Mouse (Mus musculus): ENCODE measurements around the gene Plekhm3. TPM values are rescaled to one million over a fixed set of nuclear protein-coding genes. Genes with fewer than 3 reads are reported as not detected.

Gene Plekhm3
- total and polyA plus RNA-seq, 3 experiments: 3.0 to 25.8 (median 8.0) TPM

DNA sequence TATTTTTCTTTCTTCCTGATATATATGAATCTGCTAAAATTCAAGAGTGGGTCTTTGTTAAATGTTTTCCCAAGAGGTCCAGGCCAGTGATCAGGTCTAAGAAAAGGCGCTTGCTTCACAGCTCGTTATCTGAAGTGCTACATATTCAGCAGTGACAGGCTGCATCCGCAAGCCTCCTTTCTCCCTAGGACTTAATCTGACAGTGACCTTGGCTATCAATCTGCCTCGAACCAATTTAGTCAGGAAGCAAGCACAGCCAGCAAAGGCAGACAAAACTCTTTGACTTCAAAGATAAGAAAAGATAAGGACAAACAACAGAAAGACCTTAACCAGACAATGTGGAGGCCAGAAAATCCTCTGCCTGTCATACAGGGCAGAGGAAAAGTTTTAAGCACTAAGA lies 10.5 kb downstream of the Plekhm3 start:
- TF ChIP-seq POLR2AphosphoS5 (IDR thresholded peaks at IDR 0.05; ENCODE audit: insufficient replicate concordance, low read depth, low read length) (no peak), GATA2 (IDR thresholded peaks at IDR 0.05; ENCODE audit: borderline replicate concordance, low read depth, low read length) (no peak), GATA1 (IDR thresholded peaks at IDR 0.05; ENCODE audit: borderline replicate concordance, low read length) (no peak), CTCF (IDR thresholded peaks at IDR 0.05; ENCODE audit: low read depth, low read length) (no peak)
- Histone ChIP-seq H3K4me3 (ENCODE audit: low read depth, low read length) (no peak overlapping the region), H3K4me1 (ENCODE audit: insufficient read depth, low read depth, low read length) (peaks cover 12% of the 10 kb centered on the region), H3K9me3 (replicated peaks) (no peaks in the 10 kb centered on the region), H3K36me3 (replicated peaks) (no peaks in the 10 kb centered on the region), H3K27me3 (ENCODE audit: insufficient read depth, low read length) (no peaks in the 10 kb centered on the region)
- DNase-seq (ENCODE audit: low spot score) (no peak), ATAC-seq (ENCODE audit: extremely low read depth, insufficient number of reproducible peaks, low FRiP score, poor library complexity, severe bottlenecking) (no peak)

DNA sequence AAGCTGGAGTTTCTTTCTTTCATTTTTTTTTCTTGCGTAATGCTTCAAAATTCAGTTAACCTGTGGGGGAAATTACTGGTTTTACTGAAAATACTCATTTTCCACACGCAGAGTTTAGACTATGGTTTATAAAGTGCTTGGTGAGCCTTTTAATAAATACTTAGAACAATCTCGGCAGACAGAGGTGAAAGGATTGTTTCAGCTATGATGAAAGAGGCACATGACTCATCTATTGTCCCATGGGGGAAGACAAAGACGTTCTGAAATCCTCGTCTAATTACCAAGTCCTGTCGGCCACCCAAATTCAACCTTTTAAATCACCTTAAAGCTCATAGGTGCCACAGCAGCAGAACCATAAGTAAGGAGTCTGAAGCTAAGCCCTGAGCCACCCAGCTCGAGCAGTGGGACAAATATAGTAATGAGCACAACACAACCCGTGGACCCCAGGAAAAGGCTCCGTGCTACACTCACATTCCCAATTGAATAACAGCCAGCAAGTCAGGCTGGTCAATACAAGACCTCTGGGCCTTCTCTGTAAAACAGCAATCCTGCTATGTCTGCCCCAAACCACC lies 11.3 kb downstream of the Plekhm3 start:
- no peak overlapping the region for H3K4me3 ChIP-seq (ENCODE audit: low read depth, low read length)
- H3K27me3 ChIP-seq (ENCODE audit: insufficient read depth, low read length): no peaks in the 10 kb centered on the region
- no peaks in the 10 kb centered on the region for H3K36me3 ChIP-seq (replicated peaks)
- peaks cover 12% of the 10 kb centered on the region for H3K4me1 ChIP-seq (ENCODE audit: insufficient read depth, low read depth, low read length)
- no peaks in the 10 kb centered on the region for H3K9me3 ChIP-seq (replicated peaks)
- TF ChIP-seq GATA1 (IDR thresholded peaks at IDR 0.05; ENCODE audit: borderline replicate concordance, low read length): no peak
- TF ChIP-seq POLR2AphosphoS5 (IDR thresholded peaks at IDR 0.05; ENCODE audit: insufficient replicate concordance, low read depth, low read length): no peak
- TF ChIP-seq GATA2 (IDR thresholded peaks at IDR 0.05; ENCODE audit: borderline replicate concordance, low read depth, low read length): no peak
- TF ChIP-seq CTCF (IDR thresholded peaks at IDR 0.05; ENCODE audit: low read depth, low read length): no peak
- DNase-seq (ENCODE audit: low spot score) (no peak), ATAC-seq (ENCODE audit: extremely low read depth, insufficient number of reproducible peaks, low FRiP score, poor library complexity, severe bottlenecking) (no peak)

DNA sequence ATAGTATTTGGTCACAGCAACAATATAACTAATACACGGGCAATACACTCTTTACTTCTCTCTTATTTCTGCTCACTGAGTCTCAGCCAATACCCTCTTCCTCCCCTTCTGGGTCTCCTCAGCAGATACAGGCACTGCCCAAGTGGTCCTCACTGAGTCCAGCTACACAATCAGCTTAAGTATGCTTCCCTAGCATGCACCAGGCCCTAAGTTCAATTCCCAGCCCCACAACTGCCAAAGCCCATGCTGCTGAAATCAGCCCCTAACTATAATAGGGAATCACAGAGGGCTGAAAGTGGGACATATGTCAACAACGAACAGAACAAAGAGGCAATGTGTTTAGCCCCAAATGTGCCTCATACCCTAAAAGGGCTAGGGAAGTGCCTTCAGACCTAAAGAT lies 11.9 kb downstream of the Plekhm3 start:
- DNase-seq (ENCODE audit: low spot score): no peak
- no peak overlapping the region for H3K4me3 ChIP-seq (ENCODE audit: low read depth, low read length)
- no peaks in the 10 kb centered on the region for H3K27me3 ChIP-seq (ENCODE audit: insufficient read depth, low read length)
- no peak for ATAC-seq (ENCODE audit: extremely low read depth, insufficient number of reproducible peaks, low FRiP score, poor library complexity, severe bottlenecking)
- no peaks in the 10 kb centered on the region for H3K36me3 ChIP-seq (replicated peaks)
- peaks cover 10% of the 10 kb centered on the region for H3K4me1 ChIP-seq (ENCODE audit: insufficient read depth, low read depth, low read length)
- no peaks in the 10 kb centered on the region for H3K9me3 ChIP-seq (replicated peaks)
- TF ChIP-seq GATA1 (IDR thresholded peaks at IDR 0.05; ENCODE audit: borderline replicate concordance, low read length) (no peak), GATA2 (IDR thresholded peaks at IDR 0.05; ENCODE audit: borderline replicate concordance, low read depth, low read length) (no peak), TAL1 (conservative IDR thresholded peaks at IDR 0.05; ENCODE audit: low read depth, low read length) (no peak), POLR2AphosphoS5 (IDR thresholded peaks at IDR 0.05; ENCODE audit: insufficient replicate concordance, low read depth, low read length) (no peak), CTCF (IDR thresholded peaks at IDR 0.05; ENCODE audit: low read depth, low read length) (no peak)

DNA sequence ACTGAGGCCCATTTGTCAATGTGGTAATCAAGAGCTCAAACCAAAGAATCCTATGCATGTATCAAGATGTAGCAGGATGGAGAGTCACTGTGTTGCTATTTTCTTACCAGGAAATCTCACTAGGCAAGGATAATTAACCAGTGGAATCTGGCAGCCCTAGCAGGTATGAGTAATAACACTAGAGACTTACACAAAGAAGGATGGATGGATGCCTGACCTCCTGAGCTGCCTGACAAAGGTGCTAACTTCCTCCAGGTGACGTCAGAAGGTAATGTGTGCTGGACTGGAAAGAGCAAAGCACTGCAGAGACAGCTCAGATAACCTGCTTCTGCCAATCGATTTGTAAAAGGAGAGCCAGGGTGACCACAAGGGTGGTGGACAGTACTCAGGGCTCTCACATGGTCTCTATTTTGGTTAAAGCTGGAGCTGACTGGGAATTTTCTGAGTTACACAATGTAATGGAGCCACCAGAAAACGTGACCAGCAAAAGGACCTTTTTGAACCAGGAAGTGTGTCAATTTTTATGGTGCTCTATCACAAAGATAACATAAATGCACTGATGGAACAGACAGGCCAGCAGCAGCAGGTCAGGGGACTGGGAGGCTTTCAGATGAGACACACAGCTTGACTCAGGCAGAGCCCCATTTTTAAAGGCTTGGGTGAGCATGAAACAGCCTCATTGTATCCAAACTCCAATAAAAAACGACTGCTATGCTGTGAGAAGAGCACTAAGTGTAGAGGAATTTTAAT lies 14.4 kb downstream of the Plekhm3 start:
- no peaks in the 10 kb centered on the region for H3K27me3 ChIP-seq (ENCODE audit: insufficient read depth, low read length)
- peaks cover 9% of the 10 kb centered on the region for H3K36me3 ChIP-seq (replicated peaks)
- DNase-seq (ENCODE audit: low spot score) (no peak), ATAC-seq (ENCODE audit: extremely low read depth, insufficient number of reproducible peaks, low FRiP score, poor library complexity, severe bottlenecking) (no peak)
- no peak overlapping the region for H3K4me3 ChIP-seq (ENCODE audit: low read depth, low read length)
- H3K9me3 ChIP-seq (replicated peaks): no peaks in the 10 kb centered on the region
- no peak for TF ChIP-seq GATA2 (IDR thresholded peaks at IDR 0.05; ENCODE audit: borderline replicate concordance, low read depth, low read length)
- no peak for TF ChIP-seq TAL1 (conservative IDR thresholded peaks at IDR 0.05; ENCODE audit: low read depth, low read length)
- no peak for TF ChIP-seq GATA1 (IDR thresholded peaks at IDR 0.05; ENCODE audit: borderline replicate concordance, low read length)
- H3K4me1 ChIP-seq (ENCODE audit: insufficient read depth, low read depth, low read length): peaks cover 10% of the 10 kb centered on the region

DNA sequence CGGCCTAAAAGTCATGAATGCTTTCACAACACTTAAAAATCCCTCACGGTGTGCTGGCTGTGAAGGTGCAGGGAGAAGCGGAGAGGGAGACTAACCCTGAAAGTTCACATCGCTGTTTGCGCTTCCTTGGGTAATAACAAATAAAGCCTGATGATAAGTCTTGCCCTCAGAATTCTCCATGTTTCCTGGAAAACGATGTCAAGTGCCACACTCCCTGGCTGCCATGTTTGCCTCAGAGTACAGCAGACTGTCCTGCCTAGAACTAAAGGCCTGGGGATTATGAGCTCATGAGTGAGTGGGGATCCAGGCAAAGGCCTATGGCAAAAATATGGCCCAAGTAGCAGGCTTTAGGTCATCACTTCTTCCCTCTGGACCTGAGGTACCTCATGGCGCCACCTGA lies 17.7 kb downstream of the Plekhm3 start:
- no peak for ATAC-seq (ENCODE audit: extremely low read depth, insufficient number of reproducible peaks, low FRiP score, poor library complexity, severe bottlenecking)
- H3K27me3 ChIP-seq (ENCODE audit: insufficient read depth, low read length): no peaks in the 10 kb centered on the region
- H3K4me1 ChIP-seq (ENCODE audit: insufficient read depth, low read depth, low read length): no peaks in the 10 kb centered on the region
- DNase-seq (ENCODE audit: low spot score): no peak
- no peak for TF ChIP-seq GATA1 (IDR thresholded peaks at IDR 0.05; ENCODE audit: borderline replicate concordance, low read length)
- TF ChIP-seq TAL1 (conservative IDR thresholded peaks at IDR 0.05; ENCODE audit: low read depth, low read length): no peak
- TF ChIP-seq CTCF (IDR thresholded peaks at IDR 0.05; ENCODE audit: low read depth, low read length): no peak
- TF ChIP-seq POLR2AphosphoS5 (IDR thresholded peaks at IDR 0.05; ENCODE audit: insufficient replicate concordance, low read depth, low read length): no peak
- TF ChIP-seq GATA2 (IDR thresholded peaks at IDR 0.05; ENCODE audit: borderline replicate concordance, low read depth, low read length): no peak
- H3K36me3 ChIP-seq (replicated peaks): peaks cover 17% of the 10 kb centered on the region
- no peaks in the 10 kb centered on the region for H3K9me3 ChIP-seq (replicated peaks)
- no peak overlapping the region for H3K4me3 ChIP-seq (ENCODE audit: low read depth, low read length)

DNA sequence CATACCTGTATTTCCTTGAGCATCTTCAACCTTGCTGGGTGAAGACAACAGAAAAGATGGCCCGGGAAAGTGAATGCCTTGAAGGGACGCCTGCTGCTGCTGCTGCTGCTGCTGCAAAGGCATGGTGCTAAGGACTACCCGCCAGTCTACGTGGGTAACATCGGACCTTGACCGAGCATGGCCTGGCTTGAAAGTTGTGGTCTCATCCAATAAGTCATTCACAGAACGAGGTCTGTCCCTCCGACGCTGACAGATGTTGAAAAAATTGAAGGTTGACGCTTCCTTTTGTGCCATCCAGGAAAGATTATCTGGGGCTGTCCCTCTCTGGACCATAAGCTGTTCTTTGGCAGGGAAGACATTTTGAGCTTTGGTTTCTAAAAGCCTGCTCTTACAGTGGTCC lies 18.9 kb downstream of the Plekhm3 start:
- Histone ChIP-seq H3K9me3 (replicated peaks) (no peaks in the 10 kb centered on the region), H3K27me3 (ENCODE audit: insufficient read depth, low read length) (no peaks in the 10 kb centered on the region), H3K4me3 (ENCODE audit: low read depth, low read length) (no peak overlapping the region), H3K4me1 (ENCODE audit: insufficient read depth, low read depth, low read length) (no peaks in the 10 kb centered on the region), H3K36me3 (replicated peaks) (peaks cover 17% of the 10 kb centered on the region)
- ATAC-seq (ENCODE audit: extremely low read depth, insufficient number of reproducible peaks, low FRiP score, poor library complexity, severe bottlenecking) (no peak), DNase-seq (ENCODE audit: low spot score) (no peak)
- TF ChIP-seq TAL1 (conservative IDR thresholded peaks at IDR 0.05; ENCODE audit: low read depth, low read length) (no peak), GATA2 (IDR thresholded peaks at IDR 0.05; ENCODE audit: borderline replicate concordance, low read depth, low read length) (no peak), CTCF (IDR thresholded peaks at IDR 0.05; ENCODE audit: low read depth, low read length) (no peak), GATA1 (IDR thresholded peaks at IDR 0.05; ENCODE audit: borderline replicate concordance, low read length) (no peak), POLR2AphosphoS5 (IDR thresholded peaks at IDR 0.05; ENCODE audit: insufficient replicate concordance, low read depth, low read length) (no peak)

Measured in G1E (cell line).